Mouse (Mus musculus) limb, embryonic 14.5 days (tissue): ENCODE measurements around the gene Proz. TPM values are rescaled to one million over a fixed set of nuclear protein-coding genes. Genes with fewer than 3 reads are reported as not detected.

Experiments used
- ATAC-seq: fragments of 200-750 bp; cut with Nextera tagmentation; 2 replicates; pipeline ENCODE4 v1.8.0; 2017; ENCODE audit warnings: low read depth, moderate number of reproducible peaks, moderate TSS enrichment; ENCODE audit not compliant: low FRiP score
- DNase-seq: peaks from one replicate; pipeline ENCODE4 v3.0.0-alpha.2; 2015; ENCODE audit warnings: low spot score
- H3K27ac ChIP-seq: fragments of 300-500 bp; sonication (generic); replicated peaks from 2 replicates; pipeline ENCODE4 v1.5.1; 2014; ENCODE audit warnings: low read depth, mild to moderate bottlenecking, low read length, moderate library complexity, mixed read lengths
- H3K27me3 ChIP-seq: fragments of 300-500 bp; sonication (generic); 2 replicates; pipeline ENCODE4 v1.6.1; 2014; ENCODE audit warnings: low read length, mixed read lengths; ENCODE audit not compliant: control insufficient read depth, insufficient read depth
- H3K36me3 ChIP-seq: fragments of 300-500 bp; sonication (generic); 2 replicates; pipeline ENCODE4 v1.6.1; 2014; ENCODE audit warnings: mild to moderate bottlenecking, low read length, moderate library complexity, mixed read lengths; ENCODE audit not compliant: control insufficient read depth, insufficient read depth
- H3K4me1 ChIP-seq: fragments of 300-500 bp; sonication (generic); 2 replicates; pipeline ENCODE4 v1.6.1; 2014; ENCODE audit warnings: antibody characterized with exemption, low read length, mixed read lengths; ENCODE audit not compliant: control insufficient read depth, insufficient read depth
- H3K4me2 ChIP-seq: fragments of 300-500 bp; sonication (generic); replicated peaks from 2 replicates; pipeline ENCODE4 v1.6.1; 2014; ENCODE audit warnings: low read depth, mild to moderate bottlenecking, low read length, moderate library complexity; ENCODE audit not compliant: severe bottlenecking
- H3K4me3 ChIP-seq: fragments of 300-500 bp; sonication (generic); replicated peaks from 2 replicates; pipeline ENCODE4 v1.5.1; 2014; ENCODE audit warnings: low read length
- H3K9ac ChIP-seq: fragments of 300-500 bp; sonication (generic); 2 replicates; pipeline ENCODE4 v1.6.1; 2014; ENCODE audit warnings: mild to moderate bottlenecking, low read depth, low read length, moderate library complexity; ENCODE audit not compliant: severe bottlenecking
- H3K9me3 ChIP-seq: fragments of 300-500 bp; sonication (generic); 2 replicates; pipeline ENCODE4 v1.6.1; 2016; ENCODE audit warnings: low read length; ENCODE audit not compliant: control insufficient read depth
- POLR2A ChIP-seq: fragments of 200-500 bp; IDR thresholded peaks from 2 replicates; pipeline ENCODE4 v1.8.0; 2012; ENCODE audit warnings: inconsistent platforms, mild to moderate bottlenecking, moderate library complexity, borderline replicate concordance; ENCODE audit not compliant: insufficient read depth, insufficient read length; ENCODE audit errors: extremely low read depth
- WGBS: fragments of 180-500 bp; shearing (Covaris S2); extraction: QIAGEN DNeasy Blood & Tissue Kit; methylation state at CpG from one replicate; pipeline ENCODE4 v1.1.7; 2014; 5-methylcytosine and 5-hydroxymethylcytosine counted together
- polyA plus RNA-seq, 2 experiments: library from polyadenylated mRNA; depleted of rRNA in 1 of 2; stranded (reverse) in 1 of 2; unstranded in 1 of 2; fragments of >200 nt; fragmentation: Nextera tagmentation in 1 of 2; extraction: Ambion mirVana in 1 of 2; gene quantifications; 2 replicates each; pipeline versions ENCODE4 v1.2.1 to v1.2.3; 2012 to 2014

Gene Proz
- polyA plus RNA-seq, 2 experiments = 0.04 to 0.18 TPM

DNA sequence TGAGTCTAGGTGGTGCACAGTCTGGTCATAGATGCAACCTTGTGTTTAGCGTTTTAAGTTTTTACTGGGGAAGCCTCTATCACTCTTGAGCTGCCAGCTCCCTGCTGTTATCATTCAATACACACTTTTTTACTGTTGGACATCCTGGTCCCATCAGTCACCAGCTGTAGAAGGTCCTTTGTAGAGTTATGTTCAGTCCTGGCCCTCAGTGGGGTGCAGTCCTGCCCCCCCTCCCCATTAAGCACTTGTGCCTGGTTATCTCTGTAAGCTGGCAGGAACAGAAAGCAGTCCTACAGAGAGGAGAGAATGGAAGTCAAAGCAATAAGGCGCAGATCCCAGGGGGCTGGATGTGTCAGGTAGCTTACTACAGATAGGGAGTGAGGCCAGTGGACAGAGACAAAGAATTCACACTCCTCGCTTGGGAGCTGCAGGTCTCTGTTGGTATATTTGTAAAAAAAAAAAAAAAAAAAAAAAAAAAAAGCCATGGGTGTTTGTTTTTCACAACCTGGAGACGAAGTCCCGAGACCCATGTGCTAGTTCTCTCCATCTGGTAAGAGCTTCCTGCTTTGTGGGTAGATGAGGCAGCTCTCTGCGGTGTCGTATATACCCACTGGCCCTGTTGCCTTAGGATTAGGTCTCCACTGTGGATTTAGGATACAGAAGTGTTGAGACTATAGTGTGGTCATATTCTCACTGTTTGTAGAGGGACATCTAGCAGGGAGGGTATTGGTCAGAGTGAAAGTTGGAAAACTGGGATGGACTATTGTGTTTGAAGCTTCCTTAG, 60.4 kb downstream of the Proz start:
- Histone ChIP-seq H3K4me2 (no peak overlapping the region), H3K27me3 (no peaks in the 10 kb centered on the region), H3K27ac (no peak overlapping the region), H3K9ac (no peak overlapping the region), H3K4me1 (no peaks in the 10 kb centered on the region), H3K4me3 (no peak overlapping the region), H3K36me3 (peaks cover 76% of the 10 kb centered on the region), H3K9me3 (no peaks in the 10 kb centered on the region)
- DNase-seq = no peak
- no peak for TF ChIP-seq POLR2A
- ATAC-seq = no peak
- WGBS = 93% methylated on average over 7 of the region's 7 CpGs

DNA sequence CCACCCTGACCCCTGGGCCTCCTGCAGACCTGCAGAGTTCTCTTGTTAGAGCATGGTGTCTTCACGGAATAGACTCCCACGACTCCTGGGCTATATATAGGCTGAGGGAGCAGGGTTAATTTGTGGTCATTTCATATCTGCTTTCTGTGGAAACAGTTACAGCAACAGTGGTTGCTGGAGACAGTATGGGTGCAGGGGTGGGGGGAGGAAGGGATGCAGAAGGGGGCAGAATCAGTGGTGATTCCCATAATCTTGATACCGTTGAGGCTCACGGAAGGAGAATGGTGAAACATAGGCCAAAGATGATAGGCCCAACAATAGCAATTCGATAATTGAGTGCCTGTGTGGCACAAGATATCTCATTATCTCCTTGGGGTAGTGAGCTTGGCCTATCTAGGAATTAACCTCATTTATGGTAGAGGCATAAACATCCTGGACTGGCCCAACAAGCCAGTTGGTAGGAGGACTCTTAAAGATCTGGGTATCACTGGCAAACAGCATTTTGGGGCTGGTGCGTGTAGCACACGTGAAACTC, 62.2 kb downstream of the Proz start:
- TF ChIP-seq POLR2A = no peak
- Histone ChIP-seq H3K4me2 (no peak overlapping the region), H3K27me3 (no peaks in the 10 kb centered on the region), H3K4me1 (no peaks in the 10 kb centered on the region), H3K4me3 (no peak overlapping the region), H3K9ac (no peak overlapping the region), H3K27ac (no peak overlapping the region), H3K9me3 (no peaks in the 10 kb centered on the region), H3K36me3 (peaks cover 85% of the 10 kb centered on the region)
- no peak for DNase-seq
- no peak for ATAC-seq
- WGBS = 91% methylated on average over 7 of the region's 7 CpGs

DNA sequence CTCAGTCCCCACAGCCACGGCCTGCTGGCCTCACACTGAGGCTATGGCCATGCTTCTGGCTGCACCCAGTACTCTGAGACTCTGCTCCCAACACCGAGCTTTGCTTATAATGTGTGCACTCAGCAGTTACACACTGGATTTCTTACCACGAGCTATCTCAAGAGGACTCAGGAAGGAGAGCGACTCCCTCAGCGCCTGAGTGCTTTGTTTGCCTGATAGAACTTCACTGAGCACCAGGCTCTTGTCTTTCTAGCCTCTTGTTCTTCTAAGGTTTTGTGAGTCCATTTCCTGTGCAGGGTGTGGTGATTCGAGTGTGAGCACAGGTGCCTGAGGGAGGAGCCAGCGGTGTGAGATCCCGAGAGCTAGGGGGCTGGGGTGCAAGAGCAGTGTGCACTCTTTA, 64.2 kb downstream of the Proz start:
- Histone ChIP-seq H3K4me2 (no peak overlapping the region), H3K36me3 (peaks cover 89% of the 10 kb centered on the region), H3K4me1 (no peaks in the 10 kb centered on the region), H3K27ac (no peak overlapping the region), H3K9ac (no peak overlapping the region), H3K4me3 (no peak overlapping the region), H3K27me3 (no peaks in the 10 kb centered on the region), H3K9me3 (no peaks in the 10 kb centered on the region)
- DNase-seq (no peak), ATAC-seq (no peak)
- no peak for TF ChIP-seq POLR2A
- 92% methylated on average over 8 of the region's 8 CpGs for WGBS

Other genes with a start within 250 kb of the Proz start
- 14.2 and 14.9 TPM in 2 replicates for gene Mcf2l, start 187.1 kb upstream of the Proz start, polyA plus RNA-seq (2012; rRNA removed)
- 11.5 and 15.1 TPM in 2 replicates for gene Mcf2l, start 187.1 kb upstream of the Proz start, polyA plus RNA-seq (2014; fragmentation: Nextera tagmentation; extraction: Ambion mirVana)
- 0.08 and 0.10 TPM in 2 replicates for gene F7, start 34.9 kb upstream of the Proz start, polyA plus RNA-seq (2012; rRNA removed)
- gene F7, start 34.9 kb upstream of the Proz start, polyA plus RNA-seq (2014; fragmentation: Nextera tagmentation; extraction: Ambion mirVana) = not detected in 2 replicates
- gene F10, start 23.6 kb upstream of the Proz start, polyA plus RNA-seq (2012; rRNA removed) = 0.19 and 0.28 TPM in 2 replicates
- gene F10, start 23.6 kb upstream of the Proz start, polyA plus RNA-seq (2014; fragmentation: Nextera tagmentation; extraction: Ambion mirVana) = 0.22 and 0.26 TPM in 2 replicates
- 35.9 and 40.7 TPM in 2 replicates for gene Pcid2, start 44.5 kb downstream of the Proz start, polyA plus RNA-seq (2012; rRNA removed)
- 34.8 and 39.2 TPM in 2 replicates for gene Pcid2, start 44.5 kb downstream of the Proz start, polyA plus RNA-seq (2014; fragmentation: Nextera tagmentation; extraction: Ambion mirVana)
- 81.6 and 83.7 TPM in 2 replicates for gene Cul4a, start 44.7 kb downstream of the Proz start, polyA plus RNA-seq (2012; rRNA removed)
- gene Cul4a, start 44.7 kb downstream of the Proz start, polyA plus RNA-seq (2014; fragmentation: Nextera tagmentation; extraction: Ambion mirVana) = 110 and 115 TPM in 2 replicates
- 300 and 327 TPM in 2 replicates for gene Lamp1, start 98.2 kb downstream of the Proz start, polyA plus RNA-seq (2012; rRNA removed)
- 335 and 337 TPM in 2 replicates for gene Lamp1, start 98.2 kb downstream of the Proz start, polyA plus RNA-seq (2014; fragmentation: Nextera tagmentation; extraction: Ambion mirVana)
- 9.5 and 11.3 TPM in 2 replicates for gene Grtp1, start 139.7 kb downstream of the Proz start, polyA plus RNA-seq (2012; rRNA removed)
- gene Grtp1, start 139.7 kb downstream of the Proz start, polyA plus RNA-seq (2014; fragmentation: Nextera tagmentation; extraction: Ambion mirVana) = 15.7 and 16.0 TPM in 2 replicates
- 3.2 and 4.1 TPM in 2 replicates for gene Adprhl1, start 193.2 kb downstream of the Proz start, polyA plus RNA-seq (2012; rRNA removed)
- gene Adprhl1, start 193.2 kb downstream of the Proz start, polyA plus RNA-seq (2014; fragmentation: Nextera tagmentation; extraction: Ambion mirVana) = 4.3 and 5.0 TPM in 2 replicates
- gene Dcun1d2, start 227.2 kb downstream of the Proz start, polyA plus RNA-seq (2012; rRNA removed) = 32.5 and 35.6 TPM in 2 replicates
- 30.5 and 32.6 TPM in 2 replicates for gene Dcun1d2, start 227.2 kb downstream of the Proz start, polyA plus RNA-seq (2014; fragmentation: Nextera tagmentation; extraction: Ambion mirVana)
- 39.4 and 43.6 TPM in 2 replicates for gene Tmco3, start 227.3 kb downstream of the Proz start, polyA plus RNA-seq (2012; rRNA removed)
- gene Tmco3, start 227.3 kb downstream of the Proz start, polyA plus RNA-seq (2014; fragmentation: Nextera tagmentation; extraction: Ambion mirVana) = 47.0 and 50.6 TPM in 2 replicates